ENCODE assay signal across 8 mouse cellular contexts in the genomic region with DNA sequence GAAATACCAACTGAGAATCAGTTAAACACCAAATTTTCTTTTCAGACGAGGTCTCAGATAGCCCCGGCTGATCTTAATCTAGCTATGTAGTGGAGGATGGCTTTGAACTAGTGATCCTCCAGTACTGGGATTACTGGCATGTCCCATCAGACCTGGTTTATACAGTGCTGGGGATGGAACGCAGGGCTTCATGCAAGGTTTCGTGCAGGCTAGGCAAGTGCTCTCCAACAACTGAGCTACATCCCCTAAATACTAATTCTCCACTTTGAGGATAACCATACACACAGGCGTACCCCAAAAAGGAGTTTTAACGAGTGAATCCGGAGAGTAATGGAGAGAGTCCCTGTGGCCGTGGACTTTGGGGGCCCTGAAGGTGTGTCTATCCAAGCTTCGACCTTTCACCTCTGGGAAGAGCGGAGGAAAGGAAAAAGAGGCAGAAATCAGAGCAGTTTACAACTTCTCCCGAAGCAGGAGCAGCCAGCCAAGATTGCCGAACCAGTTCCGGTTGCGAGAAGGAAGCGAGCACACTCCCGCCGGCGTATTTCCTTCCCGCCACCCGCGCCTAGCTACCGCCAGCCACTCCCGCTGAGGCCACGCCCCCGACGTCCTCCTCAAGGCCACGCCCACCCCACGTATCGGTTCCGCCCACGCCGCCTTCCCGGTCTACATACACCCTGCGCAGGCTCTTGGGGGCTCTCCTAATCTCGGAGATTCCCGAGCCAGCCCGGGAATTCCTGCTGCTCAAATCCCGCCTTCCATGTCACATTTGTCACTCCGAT. TPM values are rescaled to one million over a fixed set of nuclear protein-coding genes. Genes with fewer than 3 reads are reported as not detected.
DNase-seq lines count a peak whose midpoint lies in the region; ATAC-seq and TF ChIP-seq lines count a peak whose summit lies in the region.

No protein-coding gene starts in this region.

- H3K27me3 ChIP-seq in megakaryocyte, embryonic 14.5 days (replicated peaks), result peaks cover 2% of the 10 kb centered on the region

- DNase-seq in ZHBTc4 (ENCODE audit: low read depth, low spot score), result peak; percentile 100
- DNase-seq in gastrocnemius, adult 2 months, result peak; percentile 99
- DNase-seq in hindlimb bud, embryonic 11.5 days (ENCODE audit: extremely low spot score, low read depth, low spot score), result peak; percentile 82
- DNase-seq in left cerebral cortex, adult 8-10 months (ENCODE audit: low spot score in 2 of 2), result peak; percentile 89 to 97
- DNase-seq in right cerebral cortex, postnatal 10 days (ENCODE audit: low spot score in 2 of 2), result peak; percentile 99
- DNase-seq in urinary bladder, postnatal 25 days (ENCODE audit: low spot score), result peak; percentile 98

- H3K4me3 ChIP-seq in gastrocnemius, adult 2 months, result peak overlapping the region; percentile 76
- peak overlapping the region; percentile 92 for H3K4me3 ChIP-seq in megakaryocyte, embryonic 14.5 days (replicated peaks)

- no peaks in the 10 kb centered on the region for H3K9me3 ChIP-seq in megakaryocyte, embryonic 14.5 days

- intact Hi-C loops in gastrocnemius, adult 2 months (cut with DNase I), result loop anchor here (2.0 kb wide), 1 partner anchor 44 kb away; no protein-coding TSS in a partner anchor

- ATAC-seq in common myeloid progenitor, adult 5-6 weeks (replicated peaks; ENCODE audit: low read depth, poor library complexity, severe bottlenecking), result peak; percentile 90

- peaks cover 18% of the 10 kb centered on the region for H3K36me3 ChIP-seq in megakaryocyte, embryonic 14.5 days (replicated peaks; ENCODE audit: low read length)

- H3K4me1 ChIP-seq in megakaryocyte, embryonic 14.5 days, result peaks cover 49% of the 10 kb centered on the region

- H3K27ac ChIP-seq in gastrocnemius, adult 2 months, result peak overlapping the region; percentile 93

- no peak for TF ChIP-seq CTCF in gastrocnemius, adult 2 months (IDR thresholded peaks at IDR 0.05)

RNA-seq across cellular contexts. Expression of a gene that starts 0.6 kb away (rescaled TPM):
- total RNA-seq in common myeloid progenitor, adult 5-6 weeks (2017), result 8.0 and 12.4 TPM in 2 replicates
- total RNA-seq in gastrocnemius, adult 2 months (2021), result 1 to 10 TPM; 3.8 to 5.6 TPM
- total RNA-seq in left cerebral cortex, adult 8-10 months (2022), result 10 to 100 TPM; 22.5 to 29.1 (median 25.3) TPM
- 2.4 and 6.6 TPM in 2 replicates for polyA plus RNA-seq in megakaryocyte, embryonic 14.5 days (2012; ENCODE audit: insufficient read depth, low replicate concordance)

RNA-seq across cellular contexts. Expression of a gene that starts 42.8 kb away (rescaled TPM):
- total RNA-seq in common myeloid progenitor, adult 5-6 weeks (2017), result 181 TPM in 2 replicates
- total RNA-seq in gastrocnemius, adult 2 months (2021), result 10 to 100 TPM; 36.1 to 37.7 TPM
- total RNA-seq in left cerebral cortex, adult 8-10 months (2022), result 10 to 100 TPM; 53.2 to 54.7 (median 54.1) TPM
- 1.5 and 5.6 TPM in 2 replicates for polyA plus RNA-seq in megakaryocyte, embryonic 14.5 days (2012; ENCODE audit: insufficient read depth, low replicate concordance)

Comparison
In these comparisons a context has a peak if more than half of its experiments do, and no peak if none do; other contexts are left out.
1. Peak in every context shown above with its lines: DNase-seq, ATAC-seq, H3K4me3 ChIP-seq and H3K27ac ChIP-seq.